Mouse (Mus musculus): Measurements from ENCODE around the gene Sox6.

- TF ChIP-seq CTCF (IDR thresholded peaks at IDR 0.05) (no peak), POLR2A (IDR thresholded peaks at IDR 0.05; ENCODE audit: insufficient read depth, low read depth, low read length) (no peak)
Observed at GRCm38 (mm10) chr7:115564359-115565059, 474.1 kb downstream of the Sox6 start.
